Mouse (Mus musculus): ENCODE results near the gene Epha6. TPM values are rescaled to one million over a fixed set of nuclear protein-coding genes. Genes with fewer than 3 reads are reported as not detected.

Gene Epha6
- polyA plus RNA-seq, 1 experiment from 2014 or later = 0.19 TPM

GRCm38 (mm10) chr16:60070457-60071112 is 534.7 kb downstream of the Epha6 start:
- Histone ChIP-seq H3K4me1 (replicated peaks) (no peaks in the 10 kb centered on the region), H3K27ac (no peak overlapping the region), H3K9me3 (no peaks in the 10 kb centered on the region), H3K9ac (no peak overlapping the region), H3K27me3 (replicated peaks) (no peaks in the 10 kb centered on the region), H3K4me3 (replicated peaks) (no peak overlapping the region), H3K36me3 (no peaks in the 10 kb centered on the region), H3K4me2 (replicated peaks) (no peak overlapping the region)
- ATAC-seq = no peak
- WGBS = 84% methylated on average over 10 of the region's 10 CpGs

GRCm38 (mm10) chr16:60043809-60044208 is 561.5 kb downstream of the Epha6 start:
- ATAC-seq = no peak
- 70% methylated on average over 1 of the region's 1 CpGs for WGBS
- Histone ChIP-seq H3K4me1 (replicated peaks) (no peaks in the 10 kb centered on the region), H3K9ac (no peak overlapping the region), H3K4me2 (replicated peaks) (no peak overlapping the region), H3K36me3 (no peaks in the 10 kb centered on the region), H3K27ac (no peak overlapping the region), H3K27me3 (replicated peaks) (no peaks in the 10 kb centered on the region), H3K9me3 (no peaks in the 10 kb centered on the region), H3K4me3 (replicated peaks) (no peak overlapping the region)

GRCm38 (mm10) chr16:60028381-60028780 is 577.0 kb downstream of the Epha6 start:
- H3K36me3 ChIP-seq = no peaks in the 10 kb centered on the region
- H3K4me3 ChIP-seq (replicated peaks) = no peak overlapping the region
- WGBS = 67% methylated on average over 1 of the region's 1 CpGs
- ATAC-seq = no peak
- no peak overlapping the region for H3K27ac ChIP-seq
- no peaks in the 10 kb centered on the region for H3K4me1 ChIP-seq (replicated peaks)
- H3K4me2 ChIP-seq (replicated peaks) = no peak overlapping the region
- H3K9me3 ChIP-seq = no peaks in the 10 kb centered on the region
- H3K9ac ChIP-seq = no peak overlapping the region
- H3K27me3 ChIP-seq (replicated peaks) = no peaks in the 10 kb centered on the region

GRCm38 (mm10) chr16:60006857-60007568 is 598.3 kb downstream of the Epha6 start:
- no peak overlapping the region for H3K4me2 ChIP-seq (replicated peaks)
- no peak overlapping the region for H3K4me3 ChIP-seq (replicated peaks)
- no peaks in the 10 kb centered on the region for H3K27me3 ChIP-seq (replicated peaks)
- no peaks in the 10 kb centered on the region for H3K36me3 ChIP-seq
- H3K9me3 ChIP-seq = no peaks in the 10 kb centered on the region
- ATAC-seq = no peak
- 66% methylated on average over 2 of the region's 2 CpGs for WGBS
- H3K9ac ChIP-seq = no peak overlapping the region
- no peaks in the 10 kb centered on the region for H3K4me1 ChIP-seq (replicated peaks)
- H3K27ac ChIP-seq = no peak overlapping the region

GRCm38 (mm10) chr16:59969816-59970215 is 635.5 kb downstream of the Epha6 start:
- no peak for ATAC-seq
- H3K9me3 ChIP-seq = no peaks in the 10 kb centered on the region
- no peak overlapping the region for H3K4me3 ChIP-seq (replicated peaks)
- H3K36me3 ChIP-seq = no peaks in the 10 kb centered on the region
- H3K4me2 ChIP-seq (replicated peaks) = no peak overlapping the region
- WGBS = 62% methylated on average over 4 of the region's 4 CpGs
- no peaks in the 10 kb centered on the region for H3K4me1 ChIP-seq (replicated peaks)
- H3K27ac ChIP-seq = no peak overlapping the region
- H3K9ac ChIP-seq = no peak overlapping the region
- no peaks in the 10 kb centered on the region for H3K27me3 ChIP-seq (replicated peaks)

- Histone ChIP-seq H3K27ac (no peak overlapping the region), H3K36me3 (no peaks in the 10 kb centered on the region), H3K4me3 (replicated peaks) (no peak overlapping the region), H3K27me3 (replicated peaks) (no peaks in the 10 kb centered on the region), H3K4me2 (replicated peaks) (no peak overlapping the region), H3K9me3 (no peaks in the 10 kb centered on the region), H3K9ac (no peak overlapping the region), H3K4me1 (replicated peaks) (no peaks in the 10 kb centered on the region)
- WGBS = 79% methylated on average over 2 of the region's 2 CpGs
- ATAC-seq = no peak
Observed at GRCm38 (mm10) chr16:59955731-59956130, 649.6 kb downstream of the Epha6 start.

GRCm38 (mm10) chr16:59923696-59924095 is 681.6 kb downstream of the Epha6 start:
- no peaks in the 10 kb centered on the region for H3K9me3 ChIP-seq
- no peak overlapping the region for H3K4me2 ChIP-seq (replicated peaks)
- no peaks in the 10 kb centered on the region for H3K27me3 ChIP-seq (replicated peaks)
- H3K9ac ChIP-seq = no peak overlapping the region
- H3K27ac ChIP-seq = no peak overlapping the region
- H3K36me3 ChIP-seq = no peaks in the 10 kb centered on the region
- WGBS = 76% methylated on average over 4 of the region's 4 CpGs
- no peaks in the 10 kb centered on the region for H3K4me1 ChIP-seq (replicated peaks)
- H3K4me3 ChIP-seq (replicated peaks) = no peak overlapping the region
- no peak for ATAC-seq

GRCm38 (mm10) chr16:59880073-59880472 is 725.3 kb downstream of the Epha6 start:
- H3K4me1 ChIP-seq (replicated peaks) = no peaks in the 10 kb centered on the region
- no peaks in the 10 kb centered on the region for H3K9me3 ChIP-seq
- no peaks in the 10 kb centered on the region for H3K27me3 ChIP-seq (replicated peaks)
- ATAC-seq = no peak
- WGBS = 93% methylated on average over 13 of the region's 13 CpGs
- no peak overlapping the region for H3K9ac ChIP-seq
- no peak overlapping the region for H3K4me3 ChIP-seq (replicated peaks)
- no peak overlapping the region for H3K4me2 ChIP-seq (replicated peaks)
- no peak overlapping the region for H3K27ac ChIP-seq
- no peaks in the 10 kb centered on the region for H3K36me3 ChIP-seq

GRCm38 (mm10) chr16:59871792-59872191 is 733.5 kb downstream of the Epha6 start:
- Histone ChIP-seq H3K36me3 (no peaks in the 10 kb centered on the region), H3K4me3 (replicated peaks) (no peak overlapping the region), H3K9me3 (no peaks in the 10 kb centered on the region), H3K4me1 (replicated peaks) (no peaks in the 10 kb centered on the region), H3K4me2 (replicated peaks) (no peak overlapping the region), H3K9ac (no peak overlapping the region), H3K27me3 (replicated peaks) (no peaks in the 10 kb centered on the region), H3K27ac (no peak overlapping the region)
- no peak for ATAC-seq
- WGBS = 88% methylated on average over 3 of the region's 3 CpGs

GRCm38 (mm10) chr16:59854160-59854717 is 751.1 kb downstream of the Epha6 start:
- Histone ChIP-seq H3K9me3 (no peaks in the 10 kb centered on the region), H3K27me3 (replicated peaks) (no peaks in the 10 kb centered on the region), H3K4me2 (replicated peaks) (no peak overlapping the region), H3K36me3 (no peaks in the 10 kb centered on the region), H3K27ac (no peak overlapping the region), H3K4me1 (replicated peaks) (no peaks in the 10 kb centered on the region), H3K4me3 (replicated peaks) (no peak overlapping the region), H3K9ac (no peak overlapping the region)
- ATAC-seq = no peak
- WGBS = 76% methylated on average over 7 of the region's 7 CpGs

- 52% methylated on average over 2 of the region's 2 CpGs for WGBS
- Histone ChIP-seq H3K36me3 (no peaks in the 10 kb centered on the region), H3K4me3 (replicated peaks) (no peak overlapping the region)
Observed at GRCm38 (mm10) chr16:59852689-59853088, 752.6 kb downstream of the Epha6 start.

GRCm38 (mm10) chr16:59846574-59846973 is 758.8 kb downstream of the Epha6 start:
- Histone ChIP-seq H3K4me3 (replicated peaks) (no peak overlapping the region), H3K27ac (no peak overlapping the region), H3K9ac (no peak overlapping the region), H3K27me3 (replicated peaks) (no peaks in the 10 kb centered on the region), H3K4me2 (replicated peaks) (no peak overlapping the region), H3K4me1 (replicated peaks) (no peaks in the 10 kb centered on the region), H3K9me3 (no peaks in the 10 kb centered on the region), H3K36me3 (no peaks in the 10 kb centered on the region)
- ATAC-seq = no peak
- WGBS = 19% methylated on average over 3 of the region's 3 CpGs

More at GRCm38 (mm10) chr16:59852689-59853088, 752.6 kb downstream of the Epha6 start:
- no peak overlapping the region for H3K9ac ChIP-seq
- no peaks in the 10 kb centered on the region for H3K27me3 ChIP-seq (replicated peaks)
- H3K9me3 ChIP-seq = no peaks in the 10 kb centered on the region
- H3K27ac ChIP-seq = no peak overlapping the region
- no peak overlapping the region for H3K4me2 ChIP-seq (replicated peaks)
- no peak for ATAC-seq
- no peaks in the 10 kb centered on the region for H3K4me1 ChIP-seq (replicated peaks)

GRCm38 (mm10) chr16:59836778-59837177 is 768.6 kb downstream of the Epha6 start:
- H3K4me3 ChIP-seq (replicated peaks) = no peak overlapping the region
- H3K27me3 ChIP-seq (replicated peaks) = no peaks in the 10 kb centered on the region
- no peak for ATAC-seq
- H3K36me3 ChIP-seq = no peaks in the 10 kb centered on the region
- no peak overlapping the region for H3K4me2 ChIP-seq (replicated peaks)
- 86% methylated on average over 4 of the region's 4 CpGs for WGBS
- no peak overlapping the region for H3K9ac ChIP-seq
- H3K9me3 ChIP-seq = no peaks in the 10 kb centered on the region
- H3K27ac ChIP-seq = no peak overlapping the region
- H3K4me1 ChIP-seq (replicated peaks) = no peaks in the 10 kb centered on the region

All from intestine, embryonic 15.5 days (tissue).